Mouse (Mus musculus) adrenal gland, postnatal 25 days (tissue): ENCODE results near the gene Defb20. TPM values are rescaled to one million over a fixed set of nuclear protein-coding genes. Genes with fewer than 3 reads are reported as not detected.
"Not testable (repeated sequence)": the region's sequence is repeated elsewhere in the genome, so short reads cannot be mapped to it uniquely, and the experiment has no call there.

Source experiments
- DNase-seq: peaks from one replicate; pipeline ENCODE4 v3.0.0; 2021; ENCODE audit warnings: mixed read lengths
- long read RNA-seq: library from polyadenylated mRNA; stranded (forward); transcript quantifications from one replicate; pipeline ENCODE4 v2.0.0, GENCODE M21; 2021
- total RNA-seq: library from RNA; stranded (reverse); gene quantifications from 2 replicates; pipeline ENCODE4 v1.2.3, GENCODE M21; 2021

Gene Defb20
- not detected in 2 replicates for total RNA-seq
- long read RNA-seq = 0 reads

- DNase-seq = no peak
Measured at GRCm38 (mm10) chr2:152476763-152477162, at the start of gene Defb20. Defb20 (plus strand) TSS chr2:152477063.

GRCm38 (mm10) chr2:152427493-152427892 is 49.4 kb upstream of the Defb20 start:
- DNase-seq = no peak

DNA sequence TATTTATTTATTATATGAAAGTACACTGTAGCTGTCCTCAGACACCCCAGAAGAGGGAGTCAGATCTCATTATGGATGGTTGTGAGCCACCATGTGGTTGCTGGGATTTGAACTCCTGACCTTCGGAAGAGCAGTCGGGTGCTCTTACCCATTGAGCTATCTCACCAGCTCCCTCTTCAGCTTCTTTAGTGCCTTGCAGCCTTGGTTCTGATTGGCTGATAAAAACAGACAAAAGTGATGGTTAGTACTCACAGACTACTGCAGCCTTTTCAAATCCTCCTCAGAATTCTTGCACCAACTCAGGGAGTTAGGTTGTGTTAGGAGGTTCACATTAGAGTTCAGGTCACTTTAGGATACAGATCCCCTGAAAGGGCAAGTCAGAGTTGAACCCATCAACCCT is 48.4 kb upstream of the Defb20 start:
- DNase-seq = not testable (repeated sequence)

DNA sequence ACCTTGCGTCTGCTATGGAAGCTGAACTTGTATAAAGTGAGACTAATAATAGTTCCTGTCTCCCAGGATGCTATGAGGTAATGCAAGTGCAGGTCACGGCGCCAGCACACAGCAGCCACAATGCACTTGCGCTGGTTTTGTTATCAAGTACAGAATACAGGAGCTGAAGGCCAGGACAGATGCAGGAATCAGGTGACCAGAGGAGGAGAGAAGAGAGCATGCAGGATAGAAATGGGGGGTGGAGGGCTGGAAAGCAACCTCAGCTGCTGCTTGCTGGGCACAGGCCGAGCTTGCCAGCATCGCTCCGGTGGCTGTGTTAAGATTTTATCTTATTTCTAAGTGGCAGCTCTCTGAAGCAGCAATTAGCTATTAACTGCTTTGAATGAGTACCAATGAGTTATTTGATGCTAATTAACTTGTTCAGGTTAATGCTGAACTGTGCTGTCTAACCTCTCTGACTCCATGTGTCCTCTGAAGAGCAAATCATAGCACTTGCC is 40.4 kb upstream of the Defb20 start:
- DNase-seq = no peak

DNA sequence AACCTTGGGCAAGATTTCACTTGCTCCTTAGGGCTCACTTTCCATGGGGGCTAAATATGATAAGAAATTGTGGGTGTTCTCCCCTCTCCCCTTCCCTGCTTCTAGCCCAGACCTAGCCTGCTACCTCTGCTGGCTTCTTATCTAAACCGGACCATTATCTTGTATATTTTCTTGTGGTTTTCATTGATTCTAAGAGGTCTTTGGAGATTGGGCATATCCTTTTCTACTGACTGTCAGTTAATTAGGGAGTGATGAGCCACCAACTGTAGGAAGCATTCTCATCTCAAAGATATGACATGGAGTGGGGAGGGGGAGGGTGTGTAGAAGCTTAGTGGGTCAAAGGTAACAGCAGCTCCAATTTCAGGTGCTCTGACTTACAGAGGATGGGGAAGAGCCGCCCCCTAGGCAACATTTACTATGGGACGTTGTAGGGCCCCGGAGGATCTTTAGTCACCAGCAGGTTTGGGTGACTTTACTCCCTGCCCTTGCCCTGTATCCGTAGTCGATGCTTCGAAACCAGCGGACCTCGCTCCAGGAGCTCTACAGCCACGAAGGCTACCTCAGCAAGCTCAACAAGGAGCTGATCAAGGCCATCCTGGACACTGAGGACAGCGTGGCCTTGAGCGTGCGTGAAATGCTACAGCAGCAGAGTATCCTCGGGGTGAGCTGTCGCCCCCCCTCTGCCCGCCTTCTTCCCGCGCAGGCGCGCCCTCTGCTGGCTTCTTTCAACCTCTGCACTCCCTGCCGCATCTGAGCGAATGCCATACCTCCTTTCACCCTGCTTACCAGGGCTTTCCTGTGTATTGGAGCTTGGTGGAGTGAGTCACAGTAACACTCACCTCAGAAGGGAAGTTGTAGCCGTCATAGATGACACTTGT is 39.6 kb upstream of the Defb20 start:
- DNase-seq = peak; percentile 90

DNA sequence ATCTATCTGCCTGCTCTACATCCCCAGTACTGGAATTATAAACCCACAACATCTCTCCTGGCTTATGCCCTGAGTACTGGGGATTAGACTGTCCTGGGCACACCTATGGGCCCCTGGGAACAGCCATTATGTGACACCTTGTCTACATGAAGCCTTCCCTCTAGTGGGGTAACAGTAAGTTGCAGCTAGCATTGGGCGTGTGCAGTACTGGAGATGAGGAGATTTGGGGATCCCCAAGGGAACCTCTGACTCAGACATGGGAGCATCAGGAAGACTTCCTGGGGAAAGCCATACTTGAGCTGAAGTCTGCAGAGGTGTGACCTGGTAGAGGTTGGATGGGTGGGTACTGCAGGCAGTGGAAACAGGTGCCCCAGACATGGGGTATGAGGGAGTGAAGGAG is 37.9 kb upstream of the Defb20 start:
- DNase-seq = no peak

GRCm38 (mm10) chr2:152439833-152440232 is 37.0 kb upstream of the Defb20 start:
- no peak for DNase-seq

DNA sequence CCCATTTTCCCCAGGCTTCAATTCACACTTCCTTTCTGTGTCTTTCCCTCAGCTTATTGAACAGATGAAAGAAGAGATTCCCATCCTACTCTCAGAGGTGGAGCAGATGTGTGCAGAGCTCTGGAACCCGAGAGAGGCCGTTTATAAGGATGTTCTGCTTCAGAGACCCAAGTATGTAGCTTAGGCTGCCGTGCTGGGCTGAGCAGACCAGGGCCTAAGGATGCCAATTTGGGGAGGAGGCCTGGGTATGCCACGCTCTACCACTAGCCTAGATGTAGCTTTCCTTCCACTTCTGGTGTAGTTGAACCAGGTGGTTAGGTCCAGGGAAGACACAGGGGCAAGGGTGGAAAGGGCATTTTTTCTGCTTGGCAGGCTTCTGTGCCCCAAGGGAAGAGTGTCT is 34.5 kb upstream of the Defb20 start:
- no peak for DNase-seq

DNA sequence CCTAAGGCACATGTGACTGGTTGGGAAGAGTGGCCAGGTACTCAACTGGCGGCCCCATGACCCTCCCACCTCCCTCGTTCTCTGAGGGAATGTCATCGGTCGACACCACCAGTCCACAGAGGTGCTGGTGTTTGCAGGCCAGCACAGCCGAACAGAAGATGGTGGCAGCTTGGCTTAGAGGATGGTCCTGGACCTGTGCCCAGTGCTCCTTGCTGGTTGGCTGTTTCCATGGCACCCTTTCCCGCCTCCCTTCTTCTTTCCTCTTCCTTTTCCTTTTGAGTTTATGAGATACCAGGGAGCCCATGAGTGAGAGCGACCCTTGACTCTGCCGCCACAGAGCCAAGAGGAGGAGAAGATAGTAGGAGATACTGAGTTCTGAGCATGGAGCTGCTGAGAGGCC is 33.6 kb upstream of the Defb20 start:
- DNase-seq = peak; percentile 5

GRCm38 (mm10) chr2:152446642-152447041 is 30.2 kb upstream of the Defb20 start:
- no peak for DNase-seq

- DNase-seq = no peak
Measured at GRCm38 (mm10) chr2:152447461-152447860, 29.4 kb upstream of the Defb20 start.

GRCm38 (mm10) chr2:152450241-152450640 is 26.6 kb upstream of the Defb20 start:
- peak; percentile 60 for DNase-seq

- no peak for DNase-seq
Measured at GRCm38 (mm10) chr2:152452101-152452781, 24.6 kb upstream of the Defb20 start.

- no peak for DNase-seq
Measured at GRCm38 (mm10) chr2:152459241-152459640, 17.6 kb upstream of the Defb20 start.

- no peak for DNase-seq
Measured at GRCm38 (mm10) chr2:152464570-152465150, 12.2 kb upstream of the Defb20 start, which contains the start of gene Defb23. Defb23 (minus strand) TSS chr2:152464620.

- peak; percentile 14 for DNase-seq
Measured at GRCm38 (mm10) chr2:152470973-152471372, 5.9 kb upstream of the Defb20 start.

DNA sequence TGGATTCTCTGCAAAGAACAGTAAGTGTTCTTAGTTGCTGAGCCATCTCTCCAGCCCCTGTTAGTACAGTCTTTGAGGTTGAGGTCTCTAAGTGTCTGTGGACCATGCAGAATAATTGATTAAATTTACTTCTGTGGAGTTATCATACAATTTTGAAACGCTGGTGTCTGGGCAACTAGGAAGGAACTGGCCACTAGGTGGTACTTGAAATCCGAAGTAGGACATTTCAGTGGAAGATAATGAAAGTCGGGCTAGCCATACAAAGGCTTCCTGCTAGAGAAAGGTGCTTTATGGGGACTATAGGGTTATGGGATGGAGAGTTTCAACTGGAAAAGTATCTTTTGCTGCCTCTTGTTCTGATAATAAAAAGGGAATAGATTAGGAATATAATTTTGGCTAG is 4.4 kb upstream of the Defb20 start:
- DNase-seq = no peak

DNA sequence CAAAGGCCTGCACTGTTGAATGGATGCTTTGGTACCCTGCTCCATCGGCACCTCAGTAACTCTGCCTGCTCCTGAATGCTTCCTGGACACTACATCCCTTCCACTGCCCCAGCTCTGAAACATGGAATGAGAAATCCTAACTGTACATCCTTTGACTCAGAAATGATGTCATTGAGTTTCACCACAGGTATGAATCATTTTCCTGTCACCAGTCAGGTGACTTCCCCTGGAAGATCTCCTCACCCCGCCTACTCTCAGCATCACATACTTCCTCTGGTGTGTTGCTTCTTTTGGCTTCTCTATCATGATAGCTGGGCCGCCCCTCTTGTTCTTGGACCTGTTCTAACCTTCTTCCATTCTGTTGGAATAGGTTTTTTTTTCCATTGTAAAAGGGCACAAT is 4.0 kb downstream of the Defb20 start:
- DNase-seq = no peak

DNA sequence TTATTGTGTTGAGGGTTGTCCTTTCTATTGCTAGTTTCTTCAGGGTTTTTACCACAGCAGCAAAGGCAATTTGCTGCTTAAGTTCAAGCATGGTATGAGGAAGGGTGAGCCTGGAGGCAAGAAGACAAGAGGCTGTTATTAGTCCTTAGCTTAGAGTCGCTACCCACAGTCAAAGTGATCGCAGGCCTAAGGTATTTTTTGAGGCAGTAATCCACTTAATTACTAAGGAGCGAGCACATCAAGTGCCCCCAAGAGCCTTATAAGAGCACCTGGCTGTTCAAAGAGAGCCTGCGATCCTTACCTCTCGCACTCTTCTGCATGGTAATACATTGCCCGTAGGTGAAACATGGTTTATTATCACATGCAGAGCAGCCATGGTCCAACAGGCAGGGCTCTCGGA is 4.9 kb downstream of the Defb20 start:
- DNase-seq = no peak

DNA sequence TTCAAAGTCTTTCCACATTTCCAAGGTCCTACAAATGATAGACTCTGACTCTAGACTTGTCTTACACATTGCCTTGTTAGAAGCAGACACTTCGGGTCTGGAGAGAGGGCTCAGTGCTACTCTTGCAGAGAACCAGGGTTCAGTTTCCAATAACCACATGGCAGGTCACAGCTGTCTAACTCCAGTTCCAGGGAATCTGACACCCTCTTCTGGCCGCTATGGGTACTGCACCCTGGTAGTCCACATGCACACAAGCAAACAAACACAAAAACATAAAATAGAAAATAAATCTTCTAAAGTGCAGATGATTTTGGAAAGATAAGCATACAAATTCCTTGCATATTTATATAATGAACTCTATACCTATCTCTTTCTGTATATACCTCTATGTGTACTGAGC is 10.2 kb downstream of the Defb20 start:
- DNase-seq = no peak

GRCm38 (mm10) chr2:152490038-152490437 is 13.2 kb downstream of the Defb20 start, which contains the start of gene Defb22:
Defb22 (minus strand) TSS chr2:152490138.
- DNase-seq = no peak

- DNase-seq = no peak
Measured at GRCm38 (mm10) chr2:152493151-152493550, 16.3 kb downstream of the Defb20 start.

DNA sequence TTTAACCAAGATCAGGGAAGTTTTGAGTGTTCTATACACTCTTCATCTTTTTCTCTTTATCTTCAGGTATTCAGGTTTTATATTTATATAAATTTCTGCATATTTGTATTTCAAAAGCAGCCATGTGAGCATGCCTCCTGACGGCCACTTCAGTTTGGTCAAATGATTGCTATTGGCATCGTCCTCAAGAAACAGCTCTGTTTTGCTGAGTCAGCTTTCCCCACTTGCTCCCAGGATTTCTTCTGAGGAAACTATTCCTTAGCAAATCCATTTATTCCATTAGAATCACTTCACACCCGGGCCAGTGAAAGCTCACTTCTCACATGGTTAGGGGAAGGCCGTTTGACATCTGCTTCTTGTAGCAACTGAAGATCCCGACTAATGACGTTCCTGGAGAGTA is 21.2 kb downstream of the Defb20 start:
- DNase-seq = no peak
